Mouse (Mus musculus): Measurements from ENCODE around the gene Psap.

- TF ChIP-seq CTCF (IDR thresholded peaks at IDR 0.05; ENCODE audit: low read depth), result no peak
- TF ChIP-seq EP300 (IDR thresholded peaks at IDR 0.05; ENCODE audit: low read depth), result no peak
Observed at GRCm38 (mm10) chr10:60234006-60234405, 43.4 kb upstream of the Psap start.

Data from liver, embryonic 14.5 days (tissue).